Mouse (Mus musculus): ENCODE measurements around the gene Fzd7. TPM values are rescaled to one million over a fixed set of nuclear protein-coding genes. Genes with fewer than 3 reads are reported as not detected.

The Fzd7 gene
- polyA plus RNA-seq, 1 experiment from 2014 or later = 3.4 TPM

- H3K4me1 ChIP-seq (ENCODE audit: control insufficient read depth, insufficient read depth, low read length) = 0 out of 2 replicates have a peak, but pooled peaks cover 3% of the 10 kb centered on the region
- no peak overlapping the region for H3K4me2 ChIP-seq (ENCODE audit: low read depth, low read length)
- 0 out of 2 replicates have a peak overlapping the region, but pooled peaks have one; percentile 25 for H3K27ac ChIP-seq (ENCODE audit: low read length)
- no peaks in the 10 kb centered on the region for H3K36me3 ChIP-seq (ENCODE audit: control insufficient read depth, insufficient read depth, low read length)
- H3K9ac ChIP-seq (ENCODE audit: low read depth, low read length) = no peak overlapping the region
- H3K9me3 ChIP-seq (ENCODE audit: control insufficient read depth, low read length) = no peaks in the 10 kb centered on the region
- H3K4me3 ChIP-seq (ENCODE audit: low read length) = no peak overlapping the region
- 74% methylated on average over 6 of the region's 6 CpGs for WGBS
- no peaks in the 10 kb centered on the region for H3K27me3 ChIP-seq (replicated peaks; ENCODE audit: control insufficient read depth, insufficient read depth, low read length)
- ATAC-seq = peak; percentile 46; the same call in 1 of the 2 replicates
Observed at GRCm38 (mm10) chr1:59527219-59527618, 45.0 kb downstream of the Fzd7 start.

DNA sequence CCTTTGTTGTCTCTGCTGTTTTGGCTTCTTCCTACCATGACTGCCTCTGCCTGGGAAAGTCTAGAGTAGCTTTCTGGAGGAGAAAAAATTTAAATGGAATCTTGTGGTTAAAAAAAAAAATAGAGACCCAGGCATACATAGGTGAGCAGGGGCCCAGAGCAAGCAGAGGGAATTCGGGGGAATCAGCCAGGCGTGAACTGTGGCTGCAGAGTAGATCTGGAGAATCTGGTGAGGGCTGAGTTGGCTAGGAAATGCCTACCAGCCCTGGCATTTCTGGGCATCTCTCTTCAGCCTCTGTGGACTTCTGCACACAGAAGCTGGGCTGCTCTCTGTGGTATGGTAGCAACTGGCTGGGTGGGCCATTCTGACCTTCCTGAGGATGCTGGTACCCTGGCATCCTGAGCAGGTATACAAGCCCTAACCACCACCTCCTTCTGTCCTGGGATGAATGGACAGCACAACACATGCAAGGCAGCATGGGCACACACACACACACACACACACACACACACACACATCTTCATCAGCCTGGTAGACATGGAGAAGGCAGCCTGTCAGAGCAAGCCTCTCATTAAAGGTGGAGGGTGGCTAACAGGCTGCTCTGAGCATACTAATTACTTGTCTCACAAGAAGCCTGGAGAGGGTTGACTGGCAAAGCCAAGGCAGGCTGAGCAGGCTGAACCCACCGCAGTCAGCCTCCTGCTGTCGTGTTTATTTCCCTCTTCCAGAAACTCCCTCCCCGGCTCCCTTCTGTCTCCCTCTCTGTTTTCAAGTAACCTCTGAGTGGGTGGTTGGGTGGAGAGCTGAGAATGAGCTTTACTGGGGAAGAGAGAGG, 53.0 kb downstream of the Fzd7 start:
- Histone ChIP-seq H3K36me3 (ENCODE audit: control insufficient read depth, insufficient read depth, low read length) (no peaks in the 10 kb centered on the region), H3K4me3 (ENCODE audit: low read length) (no peak overlapping the region), H3K4me1 (ENCODE audit: control insufficient read depth, insufficient read depth, low read length) (peaks cover 4% of the 10 kb centered on the region; the same call in 1 of the 2 replicates), H3K4me2 (ENCODE audit: low read depth, low read length) (no peak overlapping the region), H3K27me3 (replicated peaks; ENCODE audit: control insufficient read depth, insufficient read depth, low read length) (no peaks in the 10 kb centered on the region), H3K9me3 (ENCODE audit: control insufficient read depth, low read length) (no peaks in the 10 kb centered on the region), H3K27ac (ENCODE audit: low read length) (no peak overlapping the region), H3K9ac (ENCODE audit: low read depth, low read length) (no peak overlapping the region)
- WGBS = 43% methylated on average over 5 of the region's 5 CpGs
- ATAC-seq = no peak

Other genes starting within 250 kb of the Fzd7 start
- gene Als2, start 245.2 kb upstream of the Fzd7 start, polyA plus RNA-seq (2015; fragmentation: Nextera tagmentation; extraction: Ambion mirVana) = 7.5 and 7.8 TPM in 2 replicates
- 0.26 and 0.31 TPM in 2 replicates for gene Cdk15, start 225.5 kb upstream of the Fzd7 start, polyA plus RNA-seq (2015; fragmentation: Nextera tagmentation; extraction: Ambion mirVana)
- 0.37 and 0.49 TPM in 2 replicates for gene Gm973, start 33.8 kb downstream of the Fzd7 start, polyA plus RNA-seq (2015; fragmentation: Nextera tagmentation; extraction: Ambion mirVana)
- gene Sumo1, start 188.4 kb downstream of the Fzd7 start, polyA plus RNA-seq (2015; fragmentation: Nextera tagmentation; extraction: Ambion mirVana) = 283 and 307 TPM in 2 replicates
- 173 and 227 TPM in 2 replicates for gene Nop58, start 202.5 kb downstream of the Fzd7 start, polyA plus RNA-seq (2015; fragmentation: Nextera tagmentation; extraction: Ambion mirVana)

Measured in intestine, embryonic 16.5 days (tissue).